Mouse (Mus musculus): Measurements from ENCODE around the gene Slc22a15. TPM values are rescaled to one million over a fixed set of nuclear protein-coding genes. Genes with fewer than 3 reads are reported as not detected.

Slc22a15 gene
- polyA plus RNA-seq, 1 experiment from 2014 or later = 4.1 TPM

GRCm38 (mm10) chr3:101883902-101884301 is 40.4 kb downstream of the Slc22a15 start:
- no peak overlapping the region for H3K27ac ChIP-seq (replicated peaks)
- no peak for TF ChIP-seq EP300 (optimal IDR thresholded peaks at IDR 0.05)
- no peak for TF ChIP-seq CTCF (IDR thresholded peaks at IDR 0.05; ENCODE audit: low read depth)
- no peak for DNase-seq (ENCODE audit: low spot score)
- H3K36me3 ChIP-seq (ENCODE audit: control insufficient read depth, insufficient read depth, low read length) = 0 out of 2 replicates have a peak, but pooled peaks cover 3% of the 10 kb centered on the region
- WGBS = 57% methylated on average over 3 of the region's 3 CpGs
- H3K9me3 ChIP-seq (ENCODE audit: control insufficient read depth, low read length) = no peaks in the 10 kb centered on the region
- H3K4me3 ChIP-seq (ENCODE audit: low read depth, low read length) = no peak overlapping the region
- H3K4me1 ChIP-seq (replicated peaks; ENCODE audit: control insufficient read depth, insufficient read depth) = 0 out of 2 replicates have a peak, but pooled peaks cover 2% of the 10 kb centered on the region
- H3K27me3 ChIP-seq (ENCODE audit: control insufficient read depth, insufficient read depth, low read length) = no peaks in the 10 kb centered on the region
- ATAC-seq (ENCODE audit: low FRiP score, low TSS enrichment) = no peak
- no peak overlapping the region for H3K9ac ChIP-seq (ENCODE audit: low read length)
- H3K4me2 ChIP-seq (replicated peaks; ENCODE audit: low read depth) = no peak overlapping the region

GRCm38 (mm10) chr3:101881721-101882120 is 42.5 kb downstream of the Slc22a15 start:
- 34% methylated on average over 9 of the region's 9 CpGs for WGBS
- Histone ChIP-seq H3K4me2 (replicated peaks; ENCODE audit: low read depth) (no peak overlapping the region), H3K4me1 (replicated peaks; ENCODE audit: control insufficient read depth, insufficient read depth) (0 out of 2 replicates have a peak, but pooled peaks cover 2% of the 10 kb centered on the region), H3K9me3 (ENCODE audit: control insufficient read depth, low read length) (no peaks in the 10 kb centered on the region), H3K9ac (ENCODE audit: low read length) (no peak overlapping the region), H3K4me3 (ENCODE audit: low read depth, low read length) (no peak overlapping the region), H3K27ac (replicated peaks) (no peak overlapping the region), H3K27me3 (ENCODE audit: control insufficient read depth, insufficient read depth, low read length) (no peaks in the 10 kb centered on the region), H3K36me3 (ENCODE audit: control insufficient read depth, insufficient read depth, low read length) (0 out of 2 replicates have a peak, but pooled peaks cover 5% of the 10 kb centered on the region)
- no peak for ATAC-seq (ENCODE audit: low FRiP score, low TSS enrichment)
- no peak for DNase-seq (ENCODE audit: low spot score)
- TF ChIP-seq EP300 (optimal IDR thresholded peaks at IDR 0.05) (no peak), CTCF (IDR thresholded peaks at IDR 0.05; ENCODE audit: low read depth) (no peak)

- Histone ChIP-seq H3K27me3 (ENCODE audit: control insufficient read depth, insufficient read depth, low read length) (no peaks in the 10 kb centered on the region), H3K36me3 (ENCODE audit: control insufficient read depth, insufficient read depth, low read length) (0 out of 2 replicates have a peak, but pooled peaks cover 5% of the 10 kb centered on the region), H3K9me3 (ENCODE audit: control insufficient read depth, low read length) (no peaks in the 10 kb centered on the region), H3K4me1 (replicated peaks; ENCODE audit: control insufficient read depth, insufficient read depth) (0 out of 2 replicates have a peak, but pooled peaks cover 2% of the 10 kb centered on the region), H3K4me3 (ENCODE audit: low read depth, low read length) (no peak overlapping the region), H3K4me2 (replicated peaks; ENCODE audit: low read depth) (no peak overlapping the region), H3K9ac (ENCODE audit: low read length) (no peak overlapping the region), H3K27ac (replicated peaks) (no peak overlapping the region)
- 61% methylated on average over 6 of the region's 6 CpGs for WGBS
- TF ChIP-seq EP300 (optimal IDR thresholded peaks at IDR 0.05) (no peak), CTCF (IDR thresholded peaks at IDR 0.05; ENCODE audit: low read depth) (peak; percentile 73)
- DNase-seq (ENCODE audit: low spot score) = no peak
- no peak for ATAC-seq (ENCODE audit: low FRiP score, low TSS enrichment)
These were observed 43.4 kb downstream of the Slc22a15 start for GRCm38 (mm10) chr3:101880818-101881217.

- ATAC-seq (ENCODE audit: low FRiP score, low TSS enrichment) = no peak
- no peak for DNase-seq (ENCODE audit: low spot score)
- 79% methylated on average over 5 of the region's 5 CpGs for WGBS
These were observed 46.1 kb downstream of the Slc22a15 start for GRCm38 (mm10) chr3:101878136-101878535.

GRCm38 (mm10) chr3:101876459-101877285 is 47.6 kb downstream of the Slc22a15 start:
- H3K27ac ChIP-seq (replicated peaks) = no peak overlapping the region
- DNase-seq (ENCODE audit: low spot score) (no peak), ATAC-seq (ENCODE audit: low FRiP score, low TSS enrichment) (no peak)
- TF ChIP-seq EP300 (optimal IDR thresholded peaks at IDR 0.05) (no peak), CTCF (IDR thresholded peaks at IDR 0.05; ENCODE audit: low read depth) (no peak)
- H3K9ac ChIP-seq (ENCODE audit: low read length) = no peak overlapping the region
- H3K27me3 ChIP-seq (ENCODE audit: control insufficient read depth, insufficient read depth, low read length) = no peaks in the 10 kb centered on the region
- no peak overlapping the region for H3K4me2 ChIP-seq (replicated peaks; ENCODE audit: low read depth)
- H3K9me3 ChIP-seq (ENCODE audit: control insufficient read depth, low read length) = no peaks in the 10 kb centered on the region
- WGBS = 59% methylated on average over 7 of the region's 7 CpGs
- no peaks in the 10 kb centered on the region for H3K4me1 ChIP-seq (replicated peaks; ENCODE audit: control insufficient read depth, insufficient read depth)
- no peak overlapping the region for H3K4me3 ChIP-seq (ENCODE audit: low read depth, low read length)
- 0 out of 2 replicates have a peak, but pooled peaks cover 5% of the 10 kb centered on the region for H3K36me3 ChIP-seq (ENCODE audit: control insufficient read depth, insufficient read depth, low read length)

More at GRCm38 (mm10) chr3:101878136-101878535, 46.1 kb downstream of the Slc22a15 start:
- no peak overlapping the region for H3K4me3 ChIP-seq (ENCODE audit: low read depth, low read length)
- no peaks in the 10 kb centered on the region for H3K4me1 ChIP-seq (replicated peaks; ENCODE audit: control insufficient read depth, insufficient read depth)
- TF ChIP-seq CTCF (IDR thresholded peaks at IDR 0.05; ENCODE audit: low read depth) (no peak), EP300 (optimal IDR thresholded peaks at IDR 0.05) (no peak)
- no peak overlapping the region for H3K27ac ChIP-seq (replicated peaks)
- H3K36me3 ChIP-seq (ENCODE audit: control insufficient read depth, insufficient read depth, low read length) = 0 out of 2 replicates have a peak, but pooled peaks cover 5% of the 10 kb centered on the region
- no peaks in the 10 kb centered on the region for H3K27me3 ChIP-seq (ENCODE audit: control insufficient read depth, insufficient read depth, low read length)
- no peaks in the 10 kb centered on the region for H3K9me3 ChIP-seq (ENCODE audit: control insufficient read depth, low read length)
- no peak overlapping the region for H3K9ac ChIP-seq (ENCODE audit: low read length)
- no peak overlapping the region for H3K4me2 ChIP-seq (replicated peaks; ENCODE audit: low read depth)
